ENCODE assay signal across 11 mouse cellular contexts in genomic region chr12:13209692-13210377, GRCm38 (mm10). TPM values are rescaled to one million over a fixed set of nuclear protein-coding genes. Genes with fewer than 3 reads are reported as not detected.
DNase-seq lines count a peak whose midpoint lies in the region; ATAC-seq lines count a peak whose summit lies in the region.
"Had no signal": no experiment of that assay in that cellular context is flagged by ENCODE, and none has a peak within 500 bp of the region (broad histone marks: within the 10 kb centered on the region; RNA-seq: fewer than 3 reads in every experiment).

No protein-coding gene starts in this region.

- no peak overlapping the region for H3K4me2 ChIP-seq in midbrain, embryonic 14.5 days (ENCODE audit: low read length)
- no peak overlapping the region for H3K4me2 ChIP-seq in midbrain, embryonic 16.5 days (ENCODE audit: low read length)
- H3K4me2 ChIP-seq in hindbrain, embryonic 11.5 days (replicated peaks; ENCODE audit: low read depth, low read length) = no peak overlapping the region

- peak; percentile 19 for DNase-seq in midbrain, embryonic 14.5 days
- peak; percentile 16 for DNase-seq in hindbrain, embryonic 11.5 days (ENCODE audit: low spot score)
- peak; percentile 66 to 67 for DNase-seq in left cerebral cortex, postnatal 14 days (ENCODE audit: low spot score in 2 of 2)
- no peak for DNase-seq in adrenal gland, adult 8-10 months
- no peak for DNase-seq in gastrocnemius, postnatal 4 days (ENCODE audit: low spot score in 2 of 2)
- DNase-seq in spleen, adult 18-20 months = no peak
- DNase-seq: cerebellum, postnatal 25 days; heart, postnatal 4 days; thymus, postnatal 4 days had no signal

- no peak overlapping the region for H3K27ac ChIP-seq in midbrain, embryonic 14.5 days (replicated peaks; ENCODE audit: low read depth, low read length)
- H3K27ac ChIP-seq in midbrain, embryonic 16.5 days (ENCODE audit: low read length) = no peak overlapping the region
- H3K27ac ChIP-seq in hindbrain, embryonic 11.5 days (ENCODE audit: low read depth, low read length) = no peak overlapping the region

- 45% methylated on average over 13 of the region's 13 CpGs for WGBS in midbrain, embryonic 14.5 days
- WGBS in midbrain, embryonic 16.5 days = 41% methylated on average over 13 of the region's 13 CpGs
- WGBS in hindbrain, embryonic 11.5 days = 39% methylated on average over 13 of the region's 13 CpGs

- no peak for ATAC-seq in midbrain, embryonic 14.5 days (ENCODE audit: low FRiP score, low TSS enrichment)
- no peak for ATAC-seq in midbrain, embryonic 16.5 days
- ATAC-seq in hindbrain, embryonic 11.5 days (ENCODE audit: low FRiP score) = no peak

- peaks cover 4% of the 10 kb centered on the region; the same call in 1 of the 2 replicates for H3K9me3 ChIP-seq in midbrain, embryonic 14.5 days (ENCODE audit: control insufficient read depth, low read length)
- H3K9me3 ChIP-seq in midbrain, embryonic 16.5 days (replicated peaks; ENCODE audit: control insufficient read depth, low read length, poor library complexity, severe bottlenecking) = 0 out of 2 replicates have a peak, but pooled peaks cover 4% of the 10 kb centered on the region
- H3K9me3 ChIP-seq in hindbrain, embryonic 11.5 days (ENCODE audit: control insufficient read depth, low read length) = no peaks in the 10 kb centered on the region
- H3K9me3 ChIP-seq: megakaryocyte, embryonic 14.5 days had no signal

- H3K36me3 ChIP-seq in midbrain, embryonic 14.5 days (ENCODE audit: control insufficient read depth, insufficient read depth, low read length) = no peaks in the 10 kb centered on the region
- no peaks in the 10 kb centered on the region for H3K36me3 ChIP-seq in midbrain, embryonic 16.5 days (ENCODE audit: control insufficient read depth, insufficient read depth, low read length)
- H3K36me3 ChIP-seq in hindbrain, embryonic 11.5 days (ENCODE audit: control insufficient read depth, insufficient read depth, low read length) = no peaks in the 10 kb centered on the region

- H3K27me3 ChIP-seq in midbrain, embryonic 14.5 days (ENCODE audit: control insufficient read depth, insufficient read depth, low read length) = no peaks in the 10 kb centered on the region
- no peaks in the 10 kb centered on the region for H3K27me3 ChIP-seq in midbrain, embryonic 16.5 days (ENCODE audit: control insufficient read depth, insufficient read depth, low read depth, low read length)
- H3K27me3 ChIP-seq in hindbrain, embryonic 11.5 days (ENCODE audit: control insufficient read depth, insufficient read depth, low read length) = no peaks in the 10 kb centered on the region

- no peak overlapping the region for H3K4me3 ChIP-seq in midbrain, embryonic 14.5 days (replicated peaks; ENCODE audit: low read depth, low read length)
- no peak overlapping the region for H3K4me3 ChIP-seq in midbrain, embryonic 16.5 days (ENCODE audit: low read depth, low read length)
- no peak overlapping the region for H3K4me3 ChIP-seq in hindbrain, embryonic 11.5 days (ENCODE audit: low read depth, low read length)
- H3K4me3 ChIP-seq: megakaryocyte, embryonic 14.5 days had no signal

- intact Hi-C loops in left cerebral cortex, postnatal 14 days (cut with DNase I) = loop anchor here (5.0 to 10.0 kb wide), 5 partner anchors 68 to 588 kb away; no protein-coding TSS in a partner anchor

- H3K9ac ChIP-seq in midbrain, embryonic 14.5 days (replicated peaks; ENCODE audit: low read length) = no peak overlapping the region
- no peak overlapping the region for H3K9ac ChIP-seq in midbrain, embryonic 16.5 days (ENCODE audit: low read depth, low read length)
- peak overlapping the region; percentile 1; the same call in 1 of the 2 replicates for H3K9ac ChIP-seq in hindbrain, embryonic 11.5 days (ENCODE audit: low read depth, low read length)

- peaks cover 10% of the 10 kb centered on the region; the same call in 1 of the 2 replicates for H3K4me1 ChIP-seq in midbrain, embryonic 14.5 days (ENCODE audit: control insufficient read depth, insufficient read depth, low read length)
- peaks cover 6% of the 10 kb centered on the region for H3K4me1 ChIP-seq in midbrain, embryonic 16.5 days (ENCODE audit: control insufficient read depth, insufficient read depth, low read length)
- H3K4me1 ChIP-seq in hindbrain, embryonic 11.5 days (replicated peaks; ENCODE audit: control insufficient read depth, insufficient read depth, low read length) = no peaks in the 10 kb centered on the region

RNA-seq across cellular contexts. Expression of gene Ddx1, which starts 39.2 kb away (rescaled TPM):
- 130 and 157 TPM in 2 replicates for polyA plus RNA-seq in midbrain, embryonic 14.5 days (2014; fragmentation: Nextera tagmentation; extraction: Ambion mirVana)
- polyA plus RNA-seq in midbrain, embryonic 16.5 days (2015; fragmentation: Nextera tagmentation; extraction: Ambion mirVana) = 139 and 141 TPM in 2 replicates
- polyA plus RNA-seq in hindbrain, embryonic 11.5 days (2014; fragmentation: Nextera tagmentation; extraction: Ambion mirVana) = 171 and 208 TPM in 2 replicates
- total RNA-seq in left cerebral cortex, postnatal 14 days (2021) = 100 to 1,000 TPM; 128 to 135 TPM
- 10 to 100 TPM; 85.9 to 96.7 (median 88.0) TPM for total RNA-seq in adrenal gland, adult 8-10 months (2022)
- 100 to 1,000 TPM; 106 to 109 TPM for total RNA-seq in gastrocnemius, postnatal 4 days (2021)

RNA-seq across cellular contexts. Expression of gene Nbas, which starts 59.1 kb away (rescaled TPM):
- 18.3 and 23.1 TPM in 2 replicates for polyA plus RNA-seq in midbrain, embryonic 14.5 days (2014; fragmentation: Nextera tagmentation; extraction: Ambion mirVana)
- 17.0 and 18.0 TPM in 2 replicates for polyA plus RNA-seq in midbrain, embryonic 16.5 days (2015; fragmentation: Nextera tagmentation; extraction: Ambion mirVana)
- polyA plus RNA-seq in hindbrain, embryonic 11.5 days (2014; fragmentation: Nextera tagmentation; extraction: Ambion mirVana) = 15.5 and 17.7 TPM in 2 replicates
- 10 to 100 TPM; 28.2 to 31.3 TPM for total RNA-seq in left cerebral cortex, postnatal 14 days (2021)
- total RNA-seq in adrenal gland, adult 8-10 months (2022) = 10 to 100 TPM; 30.2 to 37.3 (median 34.0) TPM
- 10 to 100 TPM; 21.7 to 22.9 TPM for total RNA-seq in gastrocnemius, postnatal 4 days (2021)

Comparison
In these comparisons a context has a peak if more than half of its experiments do, and no peak if none do; other contexts are left out.
1. DNase-seq: peak in midbrain, embryonic 14.5 days (single experiment), hindbrain, embryonic 11.5 days (single experiment) and left cerebral cortex, postnatal 14 days (2 of 2); none in adrenal gland, adult 8-10 months (single experiment), gastrocnemius, postnatal 4 days (0 of 2) and spleen, adult 18-20 months (0 of 2).